10 mouse cellular contexts compared by ENCODE assay signal in genomic region chr15:36875980-36876778, GRCm38 (mm10).
DNase-seq lines count a peak whose midpoint lies in the region; ATAC-seq lines count a peak whose summit lies in the region.
"Had no signal": no experiment of that assay in that cellular context is flagged by ENCODE, and none has a peak within 500 bp of the region (broad histone marks: within the 10 kb centered on the region; RNA-seq: fewer than 3 reads in every experiment).

No protein-coding gene starts in this region.

- peaks cover 40% of the 10 kb centered on the region for H3K4me1 ChIP-seq in intestine, embryonic 15.5 days (replicated peaks)
- peaks cover 4% of the 10 kb centered on the region; the same call in 1 of the 2 replicates for H3K4me1 ChIP-seq in forebrain, embryonic 11.5 days (replicated peaks; ENCODE audit: control insufficient read depth, insufficient read depth, low read length)

- ATAC-seq in intestine, embryonic 15.5 days: peak; percentile 62
- ATAC-seq in megakaryocyte, adult 5-6 weeks (ENCODE audit: poor library complexity, severe bottlenecking): peak; percentile 66
- no peak for ATAC-seq in forebrain, embryonic 11.5 days (replicated peaks; ENCODE audit: low FRiP score)

- 58% methylated on average over 10 of the region's 10 CpGs for WGBS in intestine, embryonic 15.5 days
- 84% methylated on average over 10 of the region's 10 CpGs for WGBS in forebrain, embryonic 11.5 days

- no peak overlapping the region for H3K4me3 ChIP-seq in intestine, embryonic 15.5 days (replicated peaks)
- no peak overlapping the region for H3K4me3 ChIP-seq in forebrain, embryonic 11.5 days (ENCODE audit: low read depth, low read length)

- peak; percentile 27 to 28 for DNase-seq in heart, adult 18-20 months
- no peak for DNase-seq in heart, postnatal 4 days
- peak; percentile 85 for DNase-seq in MN1 (ENCODE audit: low spot score)
- no peak for DNase-seq in Muller cell, postnatal 12 days (ENCODE audit: inconsistent ontology term)
- DNase-seq in cerebellum, adult 8-10 months: no peak
- DNase-seq in forebrain, embryonic 11.5 days (ENCODE audit: low spot score): no peak
- DNase-seq: cerebellum, adult 11 months had no signal

- no peak overlapping the region; the same call in 1 of the 2 replicates for H3K27ac ChIP-seq in intestine, embryonic 15.5 days
- H3K27ac ChIP-seq in forebrain, embryonic 11.5 days (ENCODE audit: low read depth, low read length): no peak overlapping the region
- H3K27ac ChIP-seq: hindbrain, embryonic 14.5 days had no signal

- H3K9ac ChIP-seq in intestine, embryonic 15.5 days: no peak overlapping the region
- H3K9ac ChIP-seq in forebrain, embryonic 11.5 days (ENCODE audit: low read length): no peak overlapping the region
- H3K9ac ChIP-seq: hindbrain, embryonic 14.5 days had no signal

- H3K36me3 ChIP-seq in intestine, embryonic 15.5 days: no peaks in the 10 kb centered on the region
- H3K36me3 ChIP-seq in forebrain, embryonic 11.5 days (ENCODE audit: control insufficient read depth, insufficient read depth, low read length): no peaks in the 10 kb centered on the region

- no peak overlapping the region for H3K4me2 ChIP-seq in intestine, embryonic 15.5 days (replicated peaks)
- H3K4me2 ChIP-seq in forebrain, embryonic 11.5 days (ENCODE audit: low read depth, low read length, severe bottlenecking): no peak overlapping the region
- H3K4me2 ChIP-seq: hindbrain, embryonic 14.5 days had no signal

- no peaks in the 10 kb centered on the region for H3K27me3 ChIP-seq in intestine, embryonic 15.5 days (replicated peaks)
- no peaks in the 10 kb centered on the region for H3K27me3 ChIP-seq in forebrain, embryonic 11.5 days (ENCODE audit: control insufficient read depth, insufficient read depth, low read length)

- no peaks in the 10 kb centered on the region for H3K9me3 ChIP-seq in intestine, embryonic 15.5 days
- no peaks in the 10 kb centered on the region for H3K9me3 ChIP-seq in forebrain, embryonic 11.5 days (ENCODE audit: control insufficient read depth, low read length)

Comparison
In these comparisons a context has a peak if more than half of its experiments do, and no peak if none do; other contexts are left out.
1. DNase-seq: peak in heart, adult 18-20 months (2 of 2) and MN1 (single experiment); none in heart, postnatal 4 days (single experiment), Muller cell, postnatal 12 days (single experiment), cerebellum, adult 8-10 months (single experiment) and forebrain, embryonic 11.5 days (single experiment).